Mouse (Mus musculus) retina, embryonic 14.5 days (tissue): Measurements from ENCODE around the gene Wdr18.

Source experiments
- DNase-seq: peaks from one replicate; pipeline ENCODE4 v3.0.0-alpha.2; 2015; ENCODE audit warnings: low spot score

The Wdr18 gene

DNA sequence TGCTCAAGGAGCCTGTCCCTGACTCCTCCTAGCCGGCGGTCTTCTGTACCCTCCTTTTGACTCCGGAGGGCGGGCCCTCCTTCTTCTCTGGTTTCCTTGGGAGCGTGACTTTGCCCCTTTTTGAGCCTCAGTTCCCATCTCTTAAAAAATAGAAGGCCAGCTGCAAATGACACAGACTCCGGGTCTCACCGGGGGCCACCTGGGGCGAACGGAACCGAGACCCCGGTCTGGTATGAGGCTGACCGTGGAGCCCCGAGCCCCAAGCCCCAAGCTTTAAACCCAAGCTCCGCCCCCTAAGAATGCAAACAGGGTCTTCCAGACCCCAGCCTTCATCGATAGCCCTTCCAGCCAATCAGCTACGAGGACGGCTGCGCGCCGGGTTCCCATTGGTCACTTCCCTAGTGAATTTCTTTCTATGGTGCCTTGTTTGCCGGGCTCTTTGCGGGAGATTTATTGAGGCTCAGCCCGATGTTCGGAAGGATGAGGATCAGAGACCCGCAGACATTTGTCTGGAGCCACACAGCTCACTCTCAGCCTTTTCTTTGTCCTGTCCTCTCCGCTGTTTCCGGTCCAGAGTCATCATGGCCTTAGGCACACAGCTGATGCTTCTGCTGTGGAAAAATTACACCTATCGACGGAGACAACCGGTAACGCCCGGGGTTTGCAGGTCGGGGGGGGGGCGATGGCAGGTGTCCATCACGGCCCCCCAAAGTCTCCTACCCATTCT lies 37.2 kb downstream of the Wdr18 start:
- DNase-seq = peak; percentile 91

DNA sequence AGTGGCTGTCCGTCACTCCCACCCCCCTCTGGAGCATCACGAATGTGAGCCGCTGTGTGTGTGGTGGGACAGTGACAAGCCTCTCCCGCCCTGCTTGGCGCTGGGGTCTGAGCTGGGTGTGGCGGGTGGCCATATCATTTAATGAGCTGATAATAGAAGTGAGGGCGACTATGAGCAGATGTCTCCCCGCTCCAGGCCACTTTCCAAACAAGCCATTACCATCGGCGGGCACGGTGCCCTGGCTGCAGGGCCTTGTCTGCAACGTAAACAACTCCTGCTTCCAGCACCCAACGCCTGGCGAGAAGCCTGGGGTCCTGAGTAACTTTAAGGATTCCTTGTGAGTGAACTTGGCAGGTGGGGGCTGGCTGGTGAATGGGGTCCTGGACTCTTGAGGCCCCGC lies 37.9 kb downstream of the Wdr18 start:
- no peak for DNase-seq

DNA sequence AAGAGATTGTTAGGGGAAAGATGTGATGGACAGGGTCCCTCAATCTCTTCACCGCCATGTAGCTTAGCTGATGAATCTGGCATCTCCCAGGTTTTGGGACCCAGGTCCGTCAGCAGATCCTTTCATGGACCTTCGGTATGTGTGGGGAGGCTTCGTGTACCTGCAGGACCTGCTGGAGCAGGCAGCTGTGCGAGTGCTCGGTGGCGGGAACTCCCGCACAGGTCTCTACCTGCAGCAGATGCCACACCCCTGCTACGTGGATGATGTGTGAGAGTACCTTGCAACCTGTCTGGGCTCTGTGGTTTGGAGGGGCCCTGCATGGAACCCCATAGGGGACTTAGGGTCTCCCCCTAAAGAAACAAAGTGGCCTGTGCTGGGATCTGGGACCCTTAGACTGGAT lies 42.0 kb downstream of the Wdr18 start:
- no peak for DNase-seq

DNA sequence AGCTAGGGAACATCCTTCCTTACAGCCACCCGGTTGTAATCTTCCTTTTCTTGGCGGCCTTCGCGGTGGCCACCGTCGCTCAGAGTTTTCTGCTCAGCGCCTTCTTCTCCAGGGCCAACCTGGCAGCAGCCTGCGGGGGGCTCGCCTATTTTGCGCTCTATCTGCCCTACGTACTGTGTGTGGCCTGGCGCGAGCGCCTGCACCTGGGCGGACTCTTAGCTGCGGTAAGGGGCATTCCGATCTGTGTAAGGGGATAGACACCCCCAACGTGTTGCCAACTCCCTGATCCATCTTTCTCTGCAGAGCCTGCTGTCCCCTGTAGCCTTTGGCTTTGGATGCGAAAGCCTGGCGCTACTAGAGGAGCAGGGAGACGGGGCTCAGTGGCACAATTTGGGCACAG lies 42.9 kb downstream of the Wdr18 start:
- no peak for DNase-seq

DNA sequence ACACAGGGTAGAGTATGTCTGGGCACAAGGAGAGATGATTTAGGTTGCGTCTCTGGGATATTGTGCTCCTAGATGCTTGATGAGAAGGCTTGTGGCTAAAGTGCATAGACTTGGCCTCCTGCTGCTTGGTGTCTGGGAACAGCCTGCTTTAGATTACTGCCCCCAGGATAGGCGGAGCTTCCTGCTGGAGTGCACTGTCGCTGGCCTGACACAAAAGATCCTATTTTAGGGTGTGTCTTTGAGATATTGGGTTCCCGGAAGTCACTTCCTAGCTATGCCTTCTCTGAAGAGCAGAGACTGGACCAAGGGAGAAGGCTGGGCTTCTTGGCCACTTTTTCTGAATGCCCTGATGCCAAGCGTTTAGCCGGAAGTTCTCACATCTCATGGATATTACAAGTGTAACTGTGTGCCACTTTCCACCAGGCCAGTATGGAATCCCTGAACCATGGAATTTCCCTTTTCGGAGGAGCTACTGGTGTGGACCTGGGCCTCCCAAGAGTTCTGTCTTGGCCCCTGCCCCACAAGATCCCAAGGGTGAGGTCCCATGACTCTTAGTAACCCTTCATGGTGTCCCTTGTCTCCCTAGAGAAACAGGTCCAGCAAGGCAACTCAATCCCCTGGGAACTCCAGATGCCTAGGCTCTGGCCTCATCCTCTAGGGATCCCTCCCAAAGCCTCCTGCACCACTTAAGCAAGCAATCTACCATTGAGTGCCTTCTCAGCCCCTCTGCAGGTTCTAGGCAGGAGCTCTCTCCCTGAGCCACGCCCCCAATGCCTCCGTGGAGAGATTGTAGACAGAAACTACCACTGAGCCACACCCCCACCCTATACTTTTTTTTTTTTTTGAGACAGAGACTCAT lies 43.7 kb downstream of the Wdr18 start:
- DNase-seq = no peak

DNA sequence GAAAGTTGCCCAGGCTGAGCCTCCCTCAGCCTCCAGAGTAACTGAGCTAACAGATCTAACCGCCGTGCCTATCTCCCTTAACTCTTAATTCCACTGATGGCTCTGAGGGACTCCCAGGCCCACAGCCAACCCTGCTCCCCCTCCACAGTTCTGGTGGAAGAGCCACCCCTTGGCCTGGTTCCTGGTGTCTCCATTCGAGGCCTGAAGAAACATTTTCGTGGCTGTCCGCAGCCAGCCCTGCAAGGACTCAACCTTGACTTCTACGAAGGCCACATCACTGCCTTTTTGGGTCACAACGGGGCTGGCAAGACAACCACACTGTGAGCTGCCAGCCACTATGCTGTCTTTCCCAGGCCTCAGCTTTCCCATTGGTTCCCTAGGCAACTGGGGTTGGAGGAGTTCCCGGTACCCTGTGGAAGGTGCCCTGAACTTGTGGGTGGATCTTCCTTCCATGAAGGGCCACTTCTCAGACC lies 44.3 kb downstream of the Wdr18 start:
- no peak for DNase-seq

DNA sequence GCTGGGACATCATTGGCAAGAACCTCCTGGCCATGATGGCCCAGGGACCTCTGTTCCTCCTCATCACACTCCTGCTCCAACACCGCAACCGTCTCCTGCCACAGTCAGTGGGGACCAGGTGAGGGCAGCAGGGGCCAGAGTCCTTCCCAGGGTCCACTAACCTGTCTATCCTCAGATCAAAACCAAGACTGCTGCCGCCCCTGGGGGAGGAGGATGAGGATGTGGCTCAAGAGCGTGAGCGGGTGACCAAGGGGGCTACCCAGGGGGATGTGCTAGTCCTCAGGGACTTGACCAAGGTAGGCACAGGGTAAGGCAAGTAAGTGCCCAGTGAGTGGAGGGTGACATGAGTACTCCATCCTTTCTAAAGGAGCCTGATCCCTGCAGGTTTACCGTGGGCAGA lies 51.8 kb downstream of the Wdr18 start:
- no peak for DNase-seq

DNA sequence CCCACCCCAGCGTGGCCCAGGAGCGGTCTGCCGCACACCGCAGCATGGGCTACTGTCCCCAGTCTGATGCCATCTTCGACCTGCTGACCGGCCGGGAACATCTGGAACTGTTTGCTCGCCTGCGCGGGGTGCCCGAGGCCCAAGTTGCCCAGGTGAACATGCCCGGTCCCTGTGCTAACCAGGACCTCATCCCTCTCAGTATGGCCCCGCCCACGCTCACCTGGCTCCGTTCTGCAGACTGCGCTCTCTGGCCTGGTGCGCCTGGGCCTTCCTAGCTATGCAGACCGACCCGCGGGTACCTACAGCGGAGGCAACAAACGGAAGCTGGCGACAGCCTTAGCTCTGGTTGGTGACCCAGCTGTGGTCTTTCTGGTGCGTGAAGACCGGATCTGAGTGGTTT lies 53.7 kb downstream of the Wdr18 start:
- no peak for DNase-seq

DNA sequence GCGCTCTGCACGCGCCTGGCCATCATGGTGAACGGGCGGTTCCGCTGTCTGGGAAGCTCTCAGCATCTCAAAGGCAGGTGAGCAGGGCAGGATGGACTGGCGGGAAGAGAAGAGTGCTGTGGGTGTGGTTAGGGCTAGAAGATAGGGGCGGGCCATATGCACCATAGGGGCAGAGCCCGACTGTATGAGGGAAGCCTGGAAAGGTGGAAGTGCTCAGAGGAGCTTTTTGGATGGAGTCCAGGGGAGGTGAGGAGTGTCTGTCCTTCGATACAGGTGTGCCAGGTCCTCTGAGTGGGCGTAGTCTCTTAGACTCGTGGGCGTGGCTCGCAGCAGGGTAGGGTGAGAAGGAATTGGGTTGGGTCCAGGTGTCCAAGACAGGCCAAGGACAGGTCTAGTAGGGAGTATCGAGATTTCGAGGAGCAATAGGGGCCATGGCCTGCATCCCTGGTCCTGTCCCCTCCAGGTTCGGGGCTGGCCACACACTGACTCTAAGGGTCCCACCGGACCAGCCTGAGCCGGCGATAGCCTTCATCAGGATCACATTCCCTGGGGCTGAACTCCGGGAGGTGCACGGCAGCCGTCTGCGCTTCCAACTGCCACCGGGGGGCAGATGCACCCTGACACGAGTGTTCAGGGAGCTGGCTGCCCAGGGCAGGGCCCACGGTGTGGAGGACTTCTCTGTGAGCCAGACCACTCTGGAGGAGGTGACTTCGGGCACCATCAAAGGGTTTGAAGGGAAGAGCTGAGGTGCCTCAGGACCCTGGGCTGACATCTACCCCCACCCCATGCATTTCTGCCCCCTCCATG lies 54.7 kb downstream of the Wdr18 start:
- DNase-seq = no peak

DNA sequence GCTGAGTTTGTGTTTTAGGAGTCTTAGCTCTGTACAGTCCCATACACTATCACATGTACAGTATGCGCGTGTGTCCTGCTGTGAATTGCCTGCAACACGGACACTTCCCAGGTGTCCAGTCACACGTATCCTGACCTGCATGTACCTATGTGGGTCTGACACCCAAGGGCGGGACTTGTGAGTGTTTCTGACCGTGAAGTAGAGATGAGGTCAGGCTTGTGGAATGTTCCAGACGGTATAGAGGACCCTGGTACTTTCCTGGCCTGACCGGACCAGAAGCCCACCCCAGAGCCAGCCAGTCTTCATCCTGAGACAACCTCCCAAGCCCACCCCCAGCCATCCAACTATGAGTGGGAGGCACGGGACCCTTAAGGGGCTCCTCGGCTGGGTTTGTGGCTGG lies 55.6 kb downstream of the Wdr18 start:
- no peak for DNase-seq

DNA sequence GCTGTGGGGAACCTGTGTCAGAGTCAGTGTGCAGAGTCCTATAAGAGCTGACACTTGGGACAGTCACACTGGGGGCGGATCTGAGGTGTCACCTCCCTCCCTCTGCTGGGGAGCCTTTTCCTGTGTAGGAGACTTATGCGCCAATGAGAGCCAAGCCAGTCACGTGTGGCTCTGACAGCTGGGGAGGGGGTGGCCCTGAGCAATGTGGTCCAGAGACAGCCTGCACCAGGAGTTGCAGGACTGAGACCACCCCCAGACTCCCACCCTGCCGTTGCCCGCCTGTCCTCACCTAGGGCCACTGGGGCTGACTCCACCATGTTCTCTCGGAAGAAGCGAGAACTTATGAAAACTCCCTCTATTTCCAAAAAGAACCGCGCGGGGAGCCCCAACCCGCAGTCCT lies 56.6 kb downstream of the Wdr18 start, which contains the start of gene Arhgap45:
Arhgap45 (plus strand) TSS at position 143 of the 400 bp plus-strand sequence.
- no peak for DNase-seq

DNA sequence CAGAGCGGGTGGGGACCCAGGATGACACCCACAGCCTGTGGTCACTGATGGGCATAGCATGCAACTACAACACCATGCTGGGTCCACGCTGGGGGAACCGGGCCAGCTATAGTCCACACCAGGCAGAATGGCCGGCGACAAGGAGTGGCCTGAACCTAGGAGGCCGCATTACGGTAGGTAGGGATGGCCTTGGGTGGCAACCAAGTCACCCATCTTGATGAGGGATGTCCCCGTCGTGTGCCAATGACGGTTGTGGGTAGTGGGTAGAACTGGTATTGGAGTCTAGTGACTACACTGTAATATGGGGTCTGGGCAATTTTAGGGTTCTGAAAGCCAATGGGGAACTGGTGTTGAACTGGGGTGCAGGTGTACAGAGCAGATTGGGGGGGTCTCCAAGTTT lies 57.0 kb downstream of the Wdr18 start:
- DNase-seq = no peak

DNA sequence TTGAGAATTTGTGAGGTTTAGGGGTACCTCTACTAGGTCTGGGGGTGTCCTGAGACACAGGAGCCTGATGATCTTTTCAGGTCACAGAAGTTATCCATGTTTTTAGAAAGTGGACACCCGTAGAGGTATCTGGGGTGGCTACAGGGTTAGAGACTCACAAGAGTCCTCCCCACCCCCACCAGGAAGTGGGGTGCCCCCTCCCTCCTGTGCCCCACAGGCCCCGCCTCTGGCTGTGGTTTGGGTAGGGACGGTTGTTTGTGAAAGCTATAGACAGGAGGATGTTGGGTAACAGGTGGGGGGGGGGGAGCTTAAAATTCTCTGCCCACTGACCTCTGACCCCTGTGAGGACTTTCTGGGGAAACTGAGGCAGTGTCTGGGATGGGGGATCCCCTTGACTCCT lies 57.4 kb downstream of the Wdr18 start:
- no peak for DNase-seq

DNA sequence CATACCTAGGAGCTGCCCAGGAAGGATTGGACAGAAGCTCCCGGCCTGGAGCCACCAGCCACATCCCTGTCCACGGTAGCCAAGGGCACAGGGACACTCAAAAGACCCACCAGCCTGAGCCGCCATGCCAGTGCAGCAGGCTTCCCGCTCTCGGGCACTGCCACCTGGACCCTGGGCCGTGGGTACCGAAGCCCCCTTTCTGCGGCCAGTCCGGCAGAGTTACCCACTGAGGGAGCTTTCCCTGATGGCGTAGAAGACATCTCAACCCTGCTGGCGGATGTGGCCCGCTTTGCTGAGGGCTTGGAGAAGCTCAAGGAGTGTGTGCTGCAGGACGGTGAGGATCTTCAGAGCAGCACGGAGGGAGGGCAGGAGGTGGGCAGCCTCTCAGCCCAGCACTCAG lies 57.8 kb downstream of the Wdr18 start:
- DNase-seq = no peak

DNA sequence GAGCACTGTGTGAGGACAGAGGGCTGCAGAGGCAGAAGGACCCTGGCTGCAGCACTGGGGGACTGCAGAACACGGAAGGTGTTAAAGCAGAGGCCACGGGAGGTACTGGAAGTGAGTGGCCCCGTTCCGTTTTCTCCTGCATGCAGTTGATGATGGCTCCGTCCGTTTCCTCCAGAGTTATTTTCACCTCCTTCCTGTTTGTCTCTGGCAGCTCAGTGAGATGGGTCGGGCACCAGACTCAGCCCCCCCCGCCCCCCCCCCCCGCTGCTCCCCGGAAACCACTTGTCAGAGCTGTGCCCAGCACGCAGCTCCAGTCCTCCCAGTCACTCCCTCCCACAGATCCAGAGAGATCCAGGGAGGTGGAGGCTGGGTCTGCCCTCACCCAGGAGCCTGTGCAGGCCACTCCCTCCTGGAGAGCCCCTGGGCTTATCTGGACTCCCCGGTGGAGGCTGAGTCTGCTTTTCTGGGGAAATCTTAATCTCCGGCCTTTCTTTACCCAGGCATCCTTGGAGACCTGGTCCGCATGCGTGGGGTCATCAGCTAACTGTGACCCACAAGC lies 58.9 kb downstream of the Wdr18 start:
- DNase-seq = no peak

DNA sequence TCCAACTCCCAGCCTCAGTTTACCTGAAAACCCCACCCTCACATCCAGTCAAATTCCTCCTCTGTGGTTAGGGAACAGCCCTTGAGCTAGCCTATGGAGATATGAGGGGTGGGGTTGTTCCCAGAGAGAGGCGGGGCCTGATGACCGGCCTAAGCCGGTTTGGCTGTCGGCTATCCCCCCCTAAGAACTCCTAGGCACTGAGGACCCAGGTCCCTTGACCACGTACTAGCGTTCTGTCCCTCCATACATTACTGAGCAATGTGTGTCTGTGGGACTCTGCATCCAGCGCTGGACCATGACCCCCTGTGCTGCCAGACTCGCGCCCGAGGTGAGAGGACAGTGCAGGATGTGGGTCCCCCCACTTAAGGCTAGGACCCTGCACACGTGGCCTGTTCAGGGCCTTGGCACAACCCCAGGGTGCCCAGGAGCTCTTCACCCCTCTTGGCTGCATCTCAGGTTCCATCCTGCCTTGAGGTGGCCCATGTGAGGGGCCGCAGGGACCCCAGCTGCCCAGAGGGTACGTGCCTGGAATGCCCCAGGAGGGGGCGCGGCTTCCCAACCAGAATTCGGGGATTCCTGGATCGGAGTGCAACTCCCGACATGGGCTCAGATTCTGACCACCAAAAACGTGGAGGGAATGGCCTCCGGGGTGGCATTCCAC lies 59.6 kb downstream of the Wdr18 start:
- DNase-seq = peak; percentile 35
